Mouse (Mus musculus) thymus, adult 2 months (tissue): ENCODE results near the gene Ahdc1.

Experiments
- CTCF ChIP-seq: fragments of 200-500 bp; IDR thresholded peaks from 2 replicates; pipeline ENCODE4 v1.5.1; 2012; ENCODE audit warnings: mild to moderate bottlenecking, control low read depth, low read length, moderate library complexity, borderline replicate concordance; ENCODE audit not compliant: control insufficient read depth, poor library complexity, insufficient read depth; ENCODE audit errors: extremely low read depth
- POLR2A ChIP-seq: fragments of 200-500 bp; IDR thresholded peaks from 2 replicates; pipeline ENCODE4 v1.6.1; 2012; ENCODE audit warnings: mild to moderate bottlenecking, low read length, control low read depth, moderate library complexity; ENCODE audit not compliant: control insufficient read depth, poor library complexity, insufficient read depth; ENCODE audit errors: extremely low read depth

GRCm38 (mm10) chr4:133052995-133053572, 42.0 kb downstream of the Ahdc1 start:
- TF ChIP-seq CTCF = no peak
- TF ChIP-seq POLR2A = no peak
